17 mouse cellular contexts compared by ENCODE assay signal in genomic region chr10:17077580-17077979, GRCm38 (mm10).
"Had no signal": no experiment of that assay in that cellular context is flagged by ENCODE, and none has a peak within 500 bp of the region (broad histone marks: within the 10 kb centered on the region; RNA-seq: fewer than 3 reads in every experiment).

No protein-coding gene starts in this region.

- H3K4me2 ChIP-seq: limb, embryonic 13.5 days; neural tube, embryonic 13.5 days; stomach, embryonic 15.5 days had no signal

- H3K27me3 ChIP-seq: limb, embryonic 13.5 days; neural tube, embryonic 13.5 days; stomach, embryonic 15.5 days had no signal

- H3K4me3 ChIP-seq: limb, embryonic 13.5 days; midbrain, embryonic 10.5 days; neural tube, embryonic 13.5 days; stomach, embryonic 15.5 days had no signal

- H3K4me1 ChIP-seq: stomach, embryonic 15.5 days had no signal

- H3K9ac ChIP-seq: limb, embryonic 13.5 days; liver, embryonic 14.5 days; neural tube, embryonic 13.5 days; stomach, embryonic 15.5 days had no signal

- H3K27ac ChIP-seq: kidney, postnatal 0 days; limb, embryonic 13.5 days; liver, embryonic 14.5 days; midbrain, embryonic 10.5 days; neural tube, embryonic 13.5 days; stomach, embryonic 15.5 days had no signal

- H3K9me3 ChIP-seq: limb, embryonic 13.5 days; midbrain, embryonic 10.5 days; neural tube, embryonic 13.5 days; stomach, embryonic 15.5 days had no signal

- H3K36me3 ChIP-seq: limb, embryonic 13.5 days; midbrain, embryonic 10.5 days; neural tube, embryonic 13.5 days; stomach, embryonic 15.5 days had no signal

- ATAC-seq: intestine, postnatal 0 days; lung, postnatal 0 days had no signal

- DNase-seq: kidney, adult 8-10 months; kidney, postnatal 36 days; layer of hippocampus, adult 9-11 months; left cerebral cortex, postnatal 4 days; lung, adult 2 months; midbrain, embryonic 14.5 days; retina, postnatal 1 day; thymus, adult 2 months; thymus, postnatal 36 days had no signal
